Mouse (Mus musculus) liver, postnatal 0 days (tissue): ENCODE results near the gene Stk24.

Experiments used
- CTCF ChIP-seq: sonication (generic); IDR thresholded peaks from 2 replicates; pipeline ENCODE4 v1.5.1; 2016; ENCODE audit warnings: antibody characterized with exemption, low read depth
- EP300 ChIP-seq: IDR thresholded peaks from 2 replicates; pipeline ENCODE4 v1.6.1; 2016; ENCODE audit warnings: antibody characterized with exemption, low read depth, mild to moderate bottlenecking

DNA sequence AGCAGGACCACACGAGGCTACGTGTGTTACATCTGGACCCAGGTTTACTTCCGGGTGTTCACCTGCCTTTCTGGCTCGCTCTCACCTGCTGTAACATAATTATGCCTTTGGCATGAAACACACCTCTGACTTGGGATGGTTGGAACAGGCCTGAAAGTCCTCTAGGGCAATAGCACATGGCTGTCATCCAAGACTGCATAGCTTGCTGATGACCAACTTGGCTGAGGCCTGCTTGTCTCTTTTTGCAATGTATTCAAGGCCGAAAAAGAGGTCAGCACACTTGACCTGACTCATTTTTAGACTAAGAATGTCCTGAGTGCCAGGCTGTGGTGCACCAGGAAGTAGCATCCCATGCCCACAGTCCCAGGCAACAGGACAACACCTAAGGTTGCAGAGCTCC is 12.1 kb upstream of the Stk24 start:
- no peak for TF ChIP-seq CTCF
- no peak for TF ChIP-seq EP300
